Mouse (Mus musculus): ENCODE measurements around the gene Stpg3.
A peak's percentile ranks its signal among the peaks of the same experiment; 100 is the strongest.

Stpg3 gene

GRCm38 (mm10) chr2:25203631-25204214 lies 10.7 kb downstream of the Stpg3 start:
- DNase-seq, result no peak

GRCm38 (mm10) chr2:25200631-25201030 lies 13.8 kb downstream of the Stpg3 start:
- no peak for DNase-seq

GRCm38 (mm10) chr2:25197946-25198345 lies 16.5 kb downstream of the Stpg3 start:
- no peak for DNase-seq

GRCm38 (mm10) chr2:25197191-25197590 lies 17.2 kb downstream of the Stpg3 start:
- DNase-seq, result no peak

GRCm38 (mm10) chr2:25196172-25196954 lies 18.1 kb downstream of the Stpg3 start, which contains the start of gene Tor4a:
Gene Tor4a, minus strand, starts transcription at chr2:25196886.
- DNase-seq, result peak; percentile 74

GRCm38 (mm10) chr2:25195211-25196156 lies 19.0 kb downstream of the Stpg3 start:
- DNase-seq, result peak; percentile 74

- no peak for DNase-seq
These were observed 19.8 kb downstream of the Stpg3 start for GRCm38 (mm10) chr2:25194486-25195171.

GRCm38 (mm10) chr2:25194006-25194405 lies 20.4 kb downstream of the Stpg3 start:
- no peak for DNase-seq

GRCm38 (mm10) chr2:25193330-25193770 lies 21.1 kb downstream of the Stpg3 start:
- DNase-seq, result peak; percentile 83

GRCm38 (mm10) chr2:25187841-25188240 lies 26.6 kb downstream of the Stpg3 start:
- no peak for DNase-seq

GRCm38 (mm10) chr2:25186575-25186930 lies 27.9 kb downstream of the Stpg3 start:
- DNase-seq, result no peak

- DNase-seq, result peak; percentile 69
These were observed 28.5 kb downstream of the Stpg3 start for GRCm38 (mm10) chr2:25185625-25186574.

GRCm38 (mm10) chr2:25184496-25184895 lies 29.9 kb downstream of the Stpg3 start:
- DNase-seq, result no peak

GRCm38 (mm10) chr2:25183336-25183735 lies 31.1 kb downstream of the Stpg3 start:
- DNase-seq, result no peak

- DNase-seq, result no peak
These were observed 31.8 kb downstream of the Stpg3 start for GRCm38 (mm10) chr2:25182664-25183063.

GRCm38 (mm10) chr2:25181891-25182397 lies 32.5 kb downstream of the Stpg3 start:
- DNase-seq, result no peak

- DNase-seq, result peak; percentile 72
These were observed 33.2 kb downstream of the Stpg3 start for GRCm38 (mm10) chr2:25180973-25181890.

- peak; percentile 93 for DNase-seq
These were observed 33.9 kb downstream of the Stpg3 start, which contains the start of gene Nrarp for GRCm38 (mm10) chr2:25180478-25180903. Gene Nrarp, plus strand, starts transcription at chr2:25180758.

GRCm38 (mm10) chr2:25179566-25180217 lies 34.7 kb downstream of the Stpg3 start:
- DNase-seq, result no peak

Measured in liver (tissue).